Comparison of ENCODE assay signal across 8 mouse cellular contexts in the genomic region with DNA sequence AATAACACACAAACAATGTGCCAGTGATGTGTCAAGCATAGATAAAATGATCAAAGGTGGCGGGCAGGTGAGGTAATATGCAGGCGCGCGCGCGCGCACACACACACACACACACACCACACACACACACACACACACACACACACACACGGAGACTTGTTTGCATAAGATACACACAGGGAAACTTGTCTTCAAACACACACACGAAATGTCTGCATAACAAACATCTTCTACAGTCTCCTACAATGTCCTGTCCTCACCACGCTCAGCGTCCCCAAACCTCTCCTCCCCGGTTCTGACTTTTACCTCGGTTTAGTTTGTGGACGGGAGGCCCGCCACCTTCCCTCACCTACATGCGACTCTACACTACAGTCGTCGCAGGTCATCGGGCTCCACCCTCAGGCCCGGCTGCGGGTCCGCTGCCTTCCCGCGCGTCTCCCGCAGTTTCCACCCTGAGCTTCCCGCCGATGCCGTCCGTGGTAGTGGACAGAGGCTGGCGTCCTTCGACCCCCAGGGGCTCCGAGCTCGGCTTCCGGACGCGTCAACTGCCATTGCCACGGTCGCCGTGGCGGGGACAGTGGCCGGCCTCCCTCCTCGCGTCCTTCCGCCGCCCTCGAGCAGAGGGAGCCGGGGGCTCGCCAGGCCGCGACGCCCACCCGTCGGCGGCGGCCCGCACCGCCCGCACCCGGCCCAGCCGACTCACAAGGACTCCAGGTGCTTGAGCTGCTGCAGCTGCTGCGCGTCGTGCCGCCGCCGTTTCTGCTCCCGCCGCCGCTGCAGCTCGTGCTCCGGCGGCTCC. TPM values are rescaled to one million over a fixed set of nuclear protein-coding genes. Genes with fewer than 3 reads are reported as not detected.
DNase-seq lines count a peak whose midpoint lies in the region; ATAC-seq and TF ChIP-seq lines count a peak whose summit lies in the region.

No protein-coding gene starts in this region.

- H3K4me2 ChIP-seq in liver, postnatal 0 days (ENCODE audit: low read depth, low read length), result peak overlapping the region; percentile 97
- H3K4me2 ChIP-seq in neural tube, embryonic 12.5 days (replicated peaks), result peak overlapping the region; percentile 68

- WGBS in liver, postnatal 0 days (ENCODE audit: insufficient replicate concordance), result under 1% methylated on average over 67 of the region's 73 CpGs
- WGBS in neural tube, embryonic 12.5 days, result 2% methylated on average over 73 of the region's 73 CpGs

- peak overlapping the region; percentile 89 for H3ac ChIP-seq in C2C12 (ENCODE audit: control insufficient read depth, insufficient read length, low read depth)

- no peak for TF ChIP-seq EP300 in liver, postnatal 0 days (IDR thresholded peaks at IDR 0.05; ENCODE audit: low read depth)

- CTCF ChIA-PET in Patski (lab: Charles Lee), result no interaction called here

- H3K36me3 ChIP-seq in C2C12 (ENCODE audit: control insufficient read depth, insufficient read depth), result peaks cover 10% of the 10 kb centered on the region
- H3K36me3 ChIP-seq in liver, postnatal 0 days (replicated peaks; ENCODE audit: insufficient read depth, low read length), result peaks cover 11% of the 10 kb centered on the region
- H3K36me3 ChIP-seq in neural tube, embryonic 12.5 days, result peaks cover 5% of the 10 kb centered on the region; the same call in 1 of the 2 replicates

- peaks cover 4% of the 10 kb centered on the region for H3K79me3 ChIP-seq in C2C12 (ENCODE audit: low read depth)

- peaks cover 22% of the 10 kb centered on the region for H3K79me2 ChIP-seq in C2C12 (ENCODE audit: control insufficient read depth, insufficient read depth)

- POLR2A ChIA-PET in Patski (lab: Charles Lee), result interaction anchor here (1.2 kb wide), 1 partner anchor 9 kb away, joined by 5 read pairs; no protein-coding TSS in a partner anchor

- DNase-seq in Patski (ENCODE audit: low read depth, low spot score), result no peak
- peak; percentile 71 for DNase-seq in cerebellum, postnatal 25 days
- DNase-seq in heart, adult 9 months (ENCODE audit: low spot score in 2 of 2), result peak; percentile 25 to 29
- peak; percentile 41 for DNase-seq in kidney, adult 9 months
- peak; percentile 70 for DNase-seq in liver, postnatal 0 days
- DNase-seq in thymus, postnatal 14 days, result peak; percentile 59

- in situ Hi-C loops in Patski (cut with MboI; ENCODE audit: low pct_unique_long_range_greater_than_20kb), result no loop called here

- no peaks in the 10 kb centered on the region for H3K9me3 ChIP-seq in liver, postnatal 0 days (ENCODE audit: low read length)
- no peaks in the 10 kb centered on the region for H3K9me3 ChIP-seq in neural tube, embryonic 12.5 days

- peaks cover 6% of the 10 kb centered on the region; the same call in 1 of the 2 replicates for H3K4me1 ChIP-seq in liver, postnatal 0 days (ENCODE audit: insufficient read depth)
- no peaks in the 10 kb centered on the region for H3K4me1 ChIP-seq in neural tube, embryonic 12.5 days

- ATAC-seq in Patski, result peak; percentile 53
- ATAC-seq in liver, postnatal 0 days, result peak; percentile 76
- ATAC-seq in neural tube, embryonic 12.5 days (ENCODE audit: low FRiP score, low read depth), result peak; percentile 74

- H3K27me3 ChIP-seq in C2C12 (ENCODE audit: control insufficient read depth, insufficient read depth, insufficient read length) (no peaks in the 10 kb centered on the region), Patski (no peaks in the 10 kb centered on the region)
- no peaks in the 10 kb centered on the region for H3K27me3 ChIP-seq in liver, postnatal 0 days (ENCODE audit: insufficient read depth, low read length)
- no peaks in the 10 kb centered on the region for H3K27me3 ChIP-seq in neural tube, embryonic 12.5 days (replicated peaks)

- TF ChIP-seq CTCF in C2C12 (IDR thresholded peaks at IDR 0.05; ENCODE audit: control insufficient read depth, insufficient read depth, insufficient read length) (no peak), Patski (IDR thresholded peaks at IDR 0.05) (no peak)
- TF ChIP-seq CTCF in liver, postnatal 0 days (IDR thresholded peaks at IDR 0.05; ENCODE audit: low read depth), result no peak

- H3K9ac ChIP-seq in liver, postnatal 0 days (replicated peaks), result peak overlapping the region; percentile 95
- H3K9ac ChIP-seq in neural tube, embryonic 12.5 days, result peak overlapping the region; percentile 91

- H3K4me3 ChIP-seq in C2C12 (ENCODE audit: insufficient read depth, poor library complexity, severe bottlenecking), result peak overlapping the region; percentile 53
- peak overlapping the region; percentile 94 for H3K4me3 ChIP-seq in liver, postnatal 0 days (ENCODE audit: low read depth, low read length)
- H3K4me3 ChIP-seq in neural tube, embryonic 12.5 days, result peak overlapping the region; percentile 86

- H3K27ac ChIP-seq in liver, postnatal 0 days (ENCODE audit: low read depth), result peak overlapping the region; percentile 95
- H3K27ac ChIP-seq in neural tube, embryonic 12.5 days, result peak overlapping the region; percentile 70

TF ChIP-seq in C2C12, 6 proteins besides CTCF, POLR2A, EP300 and RAD21:
- no peak for TF ChIP-seq MAX (IDR thresholded peaks at IDR 0.05)
- no peak for TF ChIP-seq USF1 (IDR thresholded peaks at IDR 0.05; ENCODE audit: low read depth)
- TF ChIP-seq MYOG (IDR thresholded peaks at IDR 0.05; ENCODE audit: control insufficient read depth, extremely low read depth, insufficient read length), result no peak
- no peak for TF ChIP-seq FOSL1 (IDR thresholded peaks at IDR 0.05; ENCODE audit: insufficient read depth, low read length, poor library complexity, severe bottlenecking)
- no peak for TF ChIP-seq MYOD1 (IDR thresholded peaks at IDR 0.05; ENCODE audit: control insufficient read depth, insufficient read length, low read depth)
- TF ChIP-seq CEBPB (IDR thresholded peaks at IDR 0.05; ENCODE audit: low read depth), result no peak

RNA-seq across cellular contexts. Expression of gene Rp9, which starts 2.0 kb away (rescaled TPM):
- 58.5 TPM for polyA plus RNA-seq in C2C12 (2012; fragmentation: generic; extraction: Trizol)
- polyA plus RNA-seq in Patski (2021), result 59.1 TPM
- 42.2 and 47.9 TPM in 2 replicates for polyA plus RNA-seq in liver, postnatal 0 days (2015; fragmentation: Nextera tagmentation; extraction: Ambion mirVana)
- 57.3 TPM in 2 replicates for polyA plus RNA-seq in neural tube, embryonic 12.5 days (2016; fragmentation: Nextera tagmentation; extraction: Ambion mirVana)

RNA-seq across cellular contexts. Expression of gene Bbs9, which starts 7.9 kb away (rescaled TPM):
- polyA plus RNA-seq in C2C12 (2012; fragmentation: generic; extraction: Trizol) (3.3 TPM), Patski (2021) (12.8 TPM)
- 1.6 and 1.8 TPM in 2 replicates for polyA plus RNA-seq in liver, postnatal 0 days (2015; fragmentation: Nextera tagmentation; extraction: Ambion mirVana)
- 18.4 and 18.5 TPM in 2 replicates for polyA plus RNA-seq in neural tube, embryonic 12.5 days (2016; fragmentation: Nextera tagmentation; extraction: Ambion mirVana)

RNA-seq across cellular contexts. Expression of gene Gm17545, which starts 13.5 kb away (rescaled TPM):
- polyA plus RNA-seq in C2C12 (2012; fragmentation: generic; extraction: Trizol), result not detected
- polyA plus RNA-seq in Patski (2021), result not detected
- polyA plus RNA-seq in liver, postnatal 0 days (2015; fragmentation: Nextera tagmentation; extraction: Ambion mirVana), result not detected in 2 replicates
- not detected in 2 replicates for polyA plus RNA-seq in neural tube, embryonic 12.5 days (2016; fragmentation: Nextera tagmentation; extraction: Ambion mirVana)

RNA-seq across cellular contexts. Expression of gene 9530077C05Rik, which starts 56.3 kb away (rescaled TPM):
- 1.0 TPM for polyA plus RNA-seq in C2C12 (2012; fragmentation: generic; extraction: Trizol)
- polyA plus RNA-seq in Patski (2021), result 12.7 TPM
- polyA plus RNA-seq in liver, postnatal 0 days (2015; fragmentation: Nextera tagmentation; extraction: Ambion mirVana), result 1.2 and 1.6 TPM in 2 replicates
- 6.2 and 6.7 TPM in 2 replicates for polyA plus RNA-seq in neural tube, embryonic 12.5 days (2016; fragmentation: Nextera tagmentation; extraction: Ambion mirVana)
